Mouse (Mus musculus): ENCODE measurements around the gene Ankrd34a. TPM values are rescaled to one million over a fixed set of nuclear protein-coding genes. Genes with fewer than 3 reads are reported as not detected.

Gene Ankrd34a
- polyA plus RNA-seq, 1 experiment from 2014 or later: 3.1 TPM

DNA sequence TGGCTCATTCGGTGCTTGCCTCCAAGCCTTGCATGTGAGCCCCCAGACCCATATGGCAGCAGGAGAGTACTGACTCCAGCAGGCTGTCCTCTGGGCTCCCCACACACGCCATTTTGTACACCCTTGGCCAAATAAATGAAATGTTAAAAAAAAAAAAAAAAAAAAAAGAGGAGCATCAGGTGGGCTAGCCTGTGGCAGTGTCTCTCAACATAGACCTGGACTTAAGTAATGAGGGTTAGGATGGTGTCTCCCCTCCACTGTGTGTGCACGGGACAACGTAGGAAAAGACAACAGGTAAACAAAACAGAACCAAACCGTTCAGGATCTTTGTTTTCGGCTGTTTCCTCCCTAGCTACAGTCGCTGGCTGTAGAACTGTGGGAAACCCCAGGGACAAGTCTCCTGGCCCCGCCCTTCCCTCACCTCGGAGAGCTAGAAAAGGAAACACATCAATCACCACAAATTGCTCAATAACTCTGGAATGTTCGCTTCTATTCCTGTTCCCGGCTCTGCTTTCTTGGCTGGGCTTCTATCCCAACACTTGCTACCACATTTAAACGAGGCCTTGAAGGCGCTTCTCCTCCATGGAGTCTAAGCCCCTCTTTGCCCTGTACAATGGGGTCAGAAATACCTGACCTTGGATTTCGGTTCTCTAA lies 20.3 kb upstream of the Ankrd34a start:
- no peaks in the 10 kb centered on the region for H3K27me3 ChIP-seq

DNA sequence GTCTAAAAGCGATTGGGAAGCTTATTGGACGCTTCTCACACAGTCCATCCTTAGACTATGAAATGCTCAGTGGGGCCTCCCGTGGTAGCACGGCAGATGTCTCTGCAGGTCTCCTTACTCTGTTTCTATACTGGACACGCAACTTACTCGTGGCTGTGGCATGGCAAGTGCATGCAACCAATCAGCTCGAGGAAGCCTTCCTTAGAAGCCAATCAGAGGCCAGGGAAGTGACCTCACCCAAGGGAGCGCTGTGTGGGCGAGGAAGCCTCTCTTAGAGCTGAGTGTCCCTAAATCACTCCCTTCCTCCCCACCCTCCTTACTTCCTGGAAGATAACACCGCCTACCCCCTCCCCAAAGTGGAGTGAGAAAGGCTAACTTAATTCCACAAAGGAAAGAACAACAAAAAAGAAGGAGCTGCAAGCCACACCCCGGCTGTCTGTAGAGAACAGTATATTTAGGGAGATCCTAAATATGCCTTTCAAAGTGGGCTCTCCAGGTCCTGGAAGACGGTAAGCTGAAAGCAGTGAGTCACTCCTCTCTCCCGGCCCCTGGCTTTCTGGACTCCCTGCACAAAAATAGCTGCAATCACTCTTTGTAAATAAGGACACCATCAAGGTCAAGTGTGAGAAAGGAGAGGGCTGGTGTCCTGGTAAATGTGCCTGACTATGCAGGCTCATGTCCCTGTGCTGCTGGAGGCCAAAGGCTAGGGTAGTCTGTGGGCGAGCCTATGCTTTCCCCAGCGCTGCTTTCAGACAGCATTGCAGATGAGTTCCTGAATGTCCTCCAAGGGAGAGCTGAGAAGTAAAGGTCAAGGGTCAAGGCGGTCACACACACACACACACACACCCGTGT lies 19.5 kb upstream of the Ankrd34a start, which contains the start of gene Gm16253:
Gene Gm16253, plus strand, starts transcription at position 295 of the 852 bp plus-strand sequence.
- WGBS: 28% methylated on average over 17 of the region's 17 CpGs
- peak; percentile 88 for ATAC-seq (ENCODE audit: low FRiP score, low read depth)
- no peaks in the 10 kb centered on the region for H3K27me3 ChIP-seq
- peaks cover 28% of the 10 kb centered on the region for H3K4me1 ChIP-seq
- no peaks in the 10 kb centered on the region for H3K9me3 ChIP-seq
- peak within 1 kb of the TSS; percentile 69 for H3K27ac ChIP-seq
- peak within 1 kb of the TSS; percentile 19; the same call in 1 of the 2 replicates for H3K9ac ChIP-seq
- peak within 1 kb of the TSS; percentile 15 for H3K4me3 ChIP-seq
- H3K36me3 ChIP-seq: peaks cover 4% of the 10 kb centered on the region; the same call in 1 of the 2 replicates
- peak within 1 kb of the TSS; percentile 53 for H3K4me2 ChIP-seq (replicated peaks)

More for the DNA sequence above, 20.3 kb upstream of the Ankrd34a start:
- ATAC-seq (ENCODE audit: low FRiP score, low read depth): peak; percentile 25; the same call in 1 of the 2 replicates
- WGBS: 42% methylated on average over 14 of the region's 14 CpGs
- H3K9ac ChIP-seq: no peak overlapping the region
- no peaks in the 10 kb centered on the region for H3K9me3 ChIP-seq
- H3K36me3 ChIP-seq: peaks cover 4% of the 10 kb centered on the region; the same call in 1 of the 2 replicates
- peaks cover 28% of the 10 kb centered on the region for H3K4me1 ChIP-seq
- peak overlapping the region; percentile 53 for H3K4me2 ChIP-seq (replicated peaks)
- H3K4me3 ChIP-seq: peak overlapping the region; percentile 15
- peak overlapping the region; percentile 69; the same call in 1 of the 2 replicates for H3K27ac ChIP-seq

DNA sequence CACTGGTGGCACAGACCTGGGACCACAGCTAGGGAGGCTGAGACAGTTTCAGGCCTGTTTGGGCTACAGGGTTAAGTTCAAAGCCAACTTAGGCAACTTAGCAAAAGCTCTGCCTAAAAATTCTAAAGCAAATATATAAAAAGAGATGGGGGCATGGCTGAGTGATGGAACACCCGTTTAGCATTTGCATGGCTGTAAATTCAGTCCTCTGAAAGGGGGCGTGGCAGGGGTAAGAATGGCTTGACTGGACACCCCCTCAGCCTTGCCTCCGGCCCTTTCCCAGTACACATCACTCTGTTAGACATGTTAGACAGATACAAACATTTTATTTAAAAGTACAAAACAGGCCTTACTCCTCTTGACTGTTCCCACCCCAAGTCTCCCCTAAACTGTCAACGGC lies 18.9 kb upstream of the Ankrd34a start:
- Histone ChIP-seq H3K27ac (peak overlapping the region; percentile 69; the same call in 1 of the 2 replicates), H3K4me1 (peaks cover 28% of the 10 kb centered on the region), H3K27me3 (no peaks in the 10 kb centered on the region), H3K4me3 (no peak overlapping the region), H3K9ac (peak overlapping the region; percentile 10; the same call in 1 of the 2 replicates), H3K4me2 (replicated peaks) (no peak overlapping the region; the same call in 1 of the 2 replicates), H3K9me3 (no peaks in the 10 kb centered on the region), H3K36me3 (peaks cover 4% of the 10 kb centered on the region; the same call in 1 of the 2 replicates)
- WGBS: 78% methylated on average over 4 of the region's 4 CpGs
- ATAC-seq (ENCODE audit: low FRiP score, low read depth): no peak

DNA sequence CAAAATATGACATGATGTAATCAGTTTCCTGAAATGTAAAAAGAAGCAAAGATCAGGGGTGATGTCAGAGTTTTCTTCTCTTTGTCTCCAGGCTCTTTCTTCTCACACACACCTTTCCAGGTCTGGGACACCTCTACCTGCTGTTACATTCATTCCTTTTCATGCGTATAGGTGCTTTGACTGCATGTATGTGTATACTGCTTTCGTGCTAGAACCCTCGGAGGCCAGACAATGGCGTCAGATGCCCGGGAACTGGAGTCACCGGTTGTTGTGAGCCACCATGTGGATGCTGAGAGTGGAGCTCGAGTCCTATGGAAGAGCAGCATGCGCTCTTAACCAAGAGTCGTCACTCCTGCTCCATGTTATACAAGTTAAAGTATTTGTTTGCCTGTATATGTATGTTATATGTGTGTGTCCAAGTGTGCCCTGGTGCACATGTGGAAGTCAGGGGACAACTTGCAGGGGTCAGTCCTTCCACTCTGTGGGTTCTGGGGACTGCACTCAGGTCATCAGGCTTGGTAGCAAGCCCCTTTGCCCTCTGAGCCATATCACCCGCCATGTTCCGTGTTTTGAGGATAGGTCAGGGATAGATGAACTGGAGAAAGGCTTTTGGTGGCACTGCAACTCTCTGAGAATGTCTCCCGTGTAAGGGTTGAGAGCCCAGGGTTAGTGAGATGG lies 17.7 kb upstream of the Ankrd34a start:
- Histone ChIP-seq H3K9ac (no peak overlapping the region), H3K27ac (no peak overlapping the region), H3K4me3 (no peak overlapping the region), H3K4me2 (replicated peaks) (no peak overlapping the region), H3K27me3 (no peaks in the 10 kb centered on the region), H3K36me3 (peaks cover 4% of the 10 kb centered on the region; the same call in 1 of the 2 replicates), H3K9me3 (no peaks in the 10 kb centered on the region), H3K4me1 (peaks cover 28% of the 10 kb centered on the region)
- WGBS: 84% methylated on average over 12 of the region's 12 CpGs
- ATAC-seq (ENCODE audit: low FRiP score, low read depth): no peak

DNA sequence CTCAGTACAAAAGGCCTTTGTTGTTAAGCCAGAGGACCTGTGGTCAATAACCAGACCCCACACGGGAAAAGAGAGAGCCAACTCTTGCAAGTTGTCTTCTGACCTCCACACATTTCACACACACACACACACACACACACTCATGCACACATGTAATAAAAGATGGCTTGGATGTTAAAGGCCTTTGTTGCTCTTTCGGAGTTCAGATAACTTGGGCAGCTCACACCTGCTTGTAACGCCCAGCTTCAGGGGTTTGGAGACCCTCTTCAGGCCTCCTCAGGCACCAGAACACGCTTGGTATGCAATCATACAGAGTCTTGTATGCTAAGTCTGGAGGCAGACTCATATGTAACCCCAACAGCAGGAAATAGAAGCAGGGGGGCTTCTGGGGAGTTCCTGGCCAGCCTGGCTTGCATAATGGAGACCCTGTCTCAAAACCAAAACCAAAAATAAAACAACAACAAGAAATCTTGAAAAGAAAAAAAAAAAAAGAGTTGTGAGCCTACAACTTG lies 17.1 kb upstream of the Ankrd34a start:
- Histone ChIP-seq H3K9ac (no peak overlapping the region), H3K27ac (no peak overlapping the region), H3K36me3 (peaks cover 4% of the 10 kb centered on the region; the same call in 1 of the 2 replicates), H3K9me3 (no peaks in the 10 kb centered on the region), H3K4me3 (no peak overlapping the region), H3K4me2 (replicated peaks) (no peak overlapping the region), H3K27me3 (no peaks in the 10 kb centered on the region), H3K4me1 (peaks cover 28% of the 10 kb centered on the region)
- ATAC-seq (ENCODE audit: low FRiP score, low read depth): no peak
- WGBS: 63% methylated on average over 4 of the region's 4 CpGs

DNA sequence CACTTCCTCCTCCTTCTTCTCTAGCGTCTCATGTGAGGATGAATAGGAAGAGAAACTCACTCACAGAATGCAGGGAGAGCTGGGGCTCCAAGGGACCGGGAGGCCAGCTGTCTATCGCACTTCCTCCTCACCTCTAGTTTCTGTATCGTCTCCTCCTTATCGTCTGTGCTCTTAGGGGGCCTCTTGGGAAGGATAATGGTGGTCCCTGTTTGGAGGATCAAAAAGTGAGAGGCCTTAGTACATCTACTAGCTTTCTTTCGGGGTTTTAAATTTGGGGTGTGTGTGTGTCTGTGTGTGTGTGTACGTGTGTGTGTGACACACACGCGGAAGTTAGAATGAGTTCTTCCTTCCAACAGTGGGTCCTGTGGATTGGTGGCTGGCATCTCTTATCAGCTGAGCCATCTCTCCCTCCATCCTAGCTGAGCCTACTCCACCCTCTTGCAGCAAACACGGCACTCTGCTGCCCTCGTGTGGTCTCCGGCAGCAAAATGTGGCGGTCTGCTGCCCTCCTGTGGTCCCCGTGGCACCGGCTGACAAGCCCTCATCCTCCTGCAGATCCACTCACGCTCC lies 16.5 kb upstream of the Ankrd34a start:
- ATAC-seq (ENCODE audit: low FRiP score, low read depth): peak; percentile 60
- Histone ChIP-seq H3K36me3 (peaks cover 4% of the 10 kb centered on the region; the same call in 1 of the 2 replicates), H3K27me3 (no peaks in the 10 kb centered on the region), H3K4me1 (peaks cover 28% of the 10 kb centered on the region), H3K9me3 (no peaks in the 10 kb centered on the region), H3K9ac (peak overlapping the region; percentile 62), H3K4me3 (peak overlapping the region; percentile 34), H3K4me2 (replicated peaks) (peak overlapping the region; percentile 66), H3K27ac (no peak overlapping the region)
- WGBS: 10% methylated on average over 16 of the region's 16 CpGs

DNA sequence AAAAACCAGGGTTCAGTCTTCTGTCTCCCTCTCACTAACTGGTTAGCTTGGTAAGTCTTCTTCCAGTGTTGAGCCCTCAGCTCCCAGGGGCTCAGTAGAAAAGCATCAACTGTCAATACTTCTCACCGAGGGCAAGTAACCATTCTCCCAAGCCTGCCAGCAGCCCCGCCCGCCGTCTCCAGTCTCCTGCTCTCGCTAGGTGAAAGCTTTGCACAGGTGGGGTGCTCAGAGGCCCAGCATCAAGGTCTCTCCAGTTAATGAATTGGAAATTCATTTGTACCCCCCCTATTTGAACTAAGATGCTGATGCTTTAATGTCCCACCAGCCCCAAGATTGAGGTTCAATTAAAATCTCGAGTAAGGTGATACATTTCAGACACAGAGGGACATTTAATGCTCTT lies 15.3 kb upstream of the Ankrd34a start:
- Histone ChIP-seq H3K4me1 (peaks cover 22% of the 10 kb centered on the region), H3K9me3 (no peaks in the 10 kb centered on the region), H3K36me3 (peaks cover 4% of the 10 kb centered on the region; the same call in 1 of the 2 replicates), H3K27me3 (no peaks in the 10 kb centered on the region), H3K9ac (no peak overlapping the region), H3K4me2 (replicated peaks) (no peak overlapping the region), H3K27ac (no peak overlapping the region), H3K4me3 (no peak overlapping the region)
- no peak for ATAC-seq (ENCODE audit: low FRiP score, low read depth)
- 54% methylated on average over 6 of the region's 6 CpGs for WGBS

DNA sequence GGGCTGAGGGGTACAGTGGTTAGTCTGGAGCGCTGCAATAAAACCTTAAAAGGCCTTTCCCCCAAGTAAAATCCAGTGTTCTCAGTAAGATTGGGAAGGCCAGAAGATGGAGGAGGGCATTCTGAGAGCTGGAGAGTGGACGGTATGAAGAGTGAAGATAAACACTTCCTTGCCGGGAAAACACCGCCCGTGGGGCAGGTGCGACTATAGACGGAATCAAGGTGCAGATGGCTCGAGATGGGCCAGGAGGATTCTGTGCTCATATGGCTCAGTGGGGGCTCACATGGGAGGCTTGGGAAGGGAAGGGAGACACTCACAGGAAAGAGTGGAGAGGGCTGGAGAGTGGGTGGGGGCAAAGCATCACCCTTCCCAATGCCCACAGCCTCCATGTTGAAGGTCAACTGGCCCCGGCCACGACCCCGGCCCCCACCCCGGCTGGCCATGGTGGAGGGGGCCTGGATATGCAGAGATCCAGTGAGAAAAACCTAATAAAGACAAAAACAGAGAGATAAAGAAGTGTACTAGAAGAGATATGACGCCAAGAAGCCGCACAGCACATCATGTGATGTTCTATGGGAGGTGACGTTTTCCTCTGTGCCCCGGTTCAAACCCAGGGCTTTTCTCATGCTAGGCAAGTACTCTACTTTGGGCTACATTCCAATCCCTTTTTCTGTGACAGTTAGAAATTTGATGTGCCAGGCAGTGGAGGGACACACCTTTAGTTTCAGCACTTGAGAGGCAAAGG lies 14.5 kb upstream of the Ankrd34a start:
- Histone ChIP-seq H3K9ac (no peak overlapping the region), H3K4me1 (peaks cover 14% of the 10 kb centered on the region), H3K9me3 (no peaks in the 10 kb centered on the region), H3K4me3 (no peak overlapping the region), H3K4me2 (replicated peaks) (no peak overlapping the region), H3K27ac (no peak overlapping the region), H3K27me3 (no peaks in the 10 kb centered on the region), H3K36me3 (peaks cover 4% of the 10 kb centered on the region; the same call in 1 of the 2 replicates)
- ATAC-seq (ENCODE audit: low FRiP score, low read depth): no peak
- WGBS: 83% methylated on average over 16 of the region's 16 CpGs

DNA sequence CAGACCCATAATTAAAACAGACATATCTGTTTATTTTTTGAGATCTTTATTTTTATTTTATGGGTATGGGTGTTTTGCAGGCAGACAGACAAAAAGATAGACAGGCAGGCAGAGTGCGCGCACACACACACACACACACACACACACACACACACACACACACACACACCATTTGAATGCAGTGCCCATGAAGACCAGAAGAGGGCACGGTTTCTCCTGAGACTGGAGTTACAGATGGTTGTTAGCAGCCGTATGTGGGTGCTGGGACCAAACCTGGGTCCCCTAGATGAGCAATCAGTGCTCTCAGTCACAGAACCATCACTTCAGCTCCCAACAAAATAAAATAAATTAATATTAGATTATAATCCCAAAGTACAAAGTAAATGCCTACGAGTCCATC lies 13.1 kb upstream of the Ankrd34a start:
- no peak overlapping the region for H3K4me3 ChIP-seq
- H3K9ac ChIP-seq: no peak overlapping the region
- H3K27me3 ChIP-seq: no peaks in the 10 kb centered on the region
- no peak overlapping the region for H3K4me2 ChIP-seq (replicated peaks)
- ATAC-seq (ENCODE audit: low FRiP score, low read depth): no peak
- 0 out of 2 replicates have a peak, but pooled peaks cover 5% of the 10 kb centered on the region for H3K9me3 ChIP-seq
- 92% methylated on average over 5 of the region's 5 CpGs for WGBS
- H3K27ac ChIP-seq: no peak overlapping the region
- H3K36me3 ChIP-seq: peaks cover 4% of the 10 kb centered on the region; the same call in 1 of the 2 replicates
- peaks cover 9% of the 10 kb centered on the region for H3K4me1 ChIP-seq

DNA sequence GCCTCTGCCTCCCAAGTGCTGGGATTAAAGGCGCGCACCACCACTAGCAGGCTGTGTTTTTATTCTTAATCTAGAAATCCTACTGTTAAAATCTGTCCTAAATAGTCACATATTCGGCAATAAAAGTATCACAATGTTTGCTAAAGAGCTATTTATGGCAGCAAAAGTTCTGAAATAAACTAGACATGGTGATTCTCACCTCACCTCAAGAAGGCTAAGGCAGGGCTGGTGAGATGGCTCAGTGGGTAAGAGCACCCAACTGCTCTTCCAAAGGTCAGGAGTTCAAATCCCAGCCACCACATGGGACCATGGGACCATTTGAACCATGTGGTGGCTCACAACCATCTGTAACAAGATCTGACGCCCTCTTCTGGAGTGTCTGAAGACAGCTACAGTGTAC lies 5.8 kb upstream of the Ankrd34a start:
- ATAC-seq (ENCODE audit: low FRiP score, low read depth): no peak
- H3K4me2 ChIP-seq (replicated peaks): no peak overlapping the region
- H3K4me1 ChIP-seq: peaks cover 16% of the 10 kb centered on the region
- no peak overlapping the region for H3K9ac ChIP-seq
- no peaks in the 10 kb centered on the region; the same call in 1 of the 2 replicates for H3K36me3 ChIP-seq
- H3K27ac ChIP-seq: no peak overlapping the region
- H3K4me3 ChIP-seq: no peak overlapping the region
- WGBS: 74% methylated on average over 4 of the region's 4 CpGs
- 0 out of 2 replicates have a peak, but pooled peaks cover 5% of the 10 kb centered on the region for H3K9me3 ChIP-seq
- peaks cover 8% of the 10 kb centered on the region for H3K27me3 ChIP-seq
